Mouse (Mus musculus): ENCODE results near the gene Gm17409. TPM values are rescaled to one million over a fixed set of nuclear protein-coding genes. Genes with fewer than 3 reads are reported as not detected.

Gene Gm17409
- 0.15 TPM in 1 of 2 replicates, not detected in the other for polyA plus RNA-seq (2012; rRNA removed)

DNA sequence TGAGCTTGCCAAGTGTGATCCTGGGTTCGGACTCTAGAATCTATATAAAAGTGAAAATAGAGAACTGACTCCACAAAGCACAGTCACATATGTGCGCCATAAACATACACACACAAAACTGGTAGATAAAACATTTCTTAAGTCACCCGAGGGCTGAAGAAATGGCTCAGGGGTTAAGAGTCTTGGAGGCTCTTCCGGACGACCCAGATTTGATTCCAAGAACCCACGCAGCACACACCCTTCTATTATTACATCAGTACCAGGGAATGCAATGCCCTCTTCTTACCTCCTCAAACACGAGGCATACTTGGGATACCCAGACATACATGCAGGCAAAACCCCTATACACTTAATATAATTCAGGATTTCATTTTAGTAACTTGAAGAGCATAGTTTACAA is at the start of gene Gm17409:
Gene Gm17409 (plus strand): TSS at position 301 of the 400 bp plus-strand sequence.
- H3K36me3 ChIP-seq (ENCODE audit: control insufficient read depth, insufficient read depth, low read length), result no peaks in the 10 kb centered on the region
- no peak within 1 kb of the TSS for H3K4me3 ChIP-seq (ENCODE audit: control insufficient read depth, low read depth, low read length)
- TF ChIP-seq POLR2A (IDR thresholded peaks at IDR 0.05; ENCODE audit: control insufficient read depth, low read depth, low read length) (no peak), CTCF (IDR thresholded peaks at IDR 0.05; ENCODE audit: control insufficient read depth, insufficient read depth, insufficient replicate concordance, low read depth, low read length) (no peak)
- no peaks in the 10 kb centered on the region for H3K27me3 ChIP-seq (ENCODE audit: control insufficient read depth, insufficient read depth, low read length)
- no peak within 1 kb of the TSS for H3K27ac ChIP-seq (ENCODE audit: control insufficient read depth, insufficient read depth, low read depth, low read length)
- H3K4me1 ChIP-seq (ENCODE audit: control insufficient read depth, insufficient read depth, low read length), result no peaks in the 10 kb centered on the region

DNA sequence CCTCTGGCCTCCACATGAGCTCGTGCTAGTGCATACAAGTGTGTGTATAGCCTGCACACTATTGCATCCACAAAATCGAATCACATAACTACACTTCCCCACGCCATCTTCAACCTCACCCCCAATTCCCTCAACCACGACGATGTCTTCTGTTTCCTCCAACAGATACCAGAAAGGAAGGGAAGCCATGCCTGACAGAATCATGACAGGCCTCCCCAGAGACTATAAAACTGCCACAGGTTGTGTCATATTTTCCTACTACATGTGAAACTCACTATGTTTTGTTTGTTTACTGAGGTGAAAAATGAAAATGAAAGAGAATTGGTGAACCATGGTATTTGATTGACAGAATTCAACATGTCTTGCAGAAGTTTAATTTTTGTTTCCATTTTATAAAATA is 46.6 kb upstream of the Gm17409 start:
- Histone ChIP-seq H3K27ac (ENCODE audit: control insufficient read depth, insufficient read depth, low read depth, low read length) (no peak overlapping the region), H3K4me1 (ENCODE audit: control insufficient read depth, insufficient read depth, low read length) (no peaks in the 10 kb centered on the region), H3K4me3 (ENCODE audit: control insufficient read depth, low read depth, low read length) (no peak overlapping the region), H3K36me3 (ENCODE audit: control insufficient read depth, insufficient read depth, low read length) (no peaks in the 10 kb centered on the region), H3K27me3 (ENCODE audit: control insufficient read depth, insufficient read depth, low read length) (no peaks in the 10 kb centered on the region)
- TF ChIP-seq POLR2A (IDR thresholded peaks at IDR 0.05; ENCODE audit: control insufficient read depth, low read depth, low read length), result no peak
- TF ChIP-seq CTCF (IDR thresholded peaks at IDR 0.05; ENCODE audit: control insufficient read depth, insufficient read depth, insufficient replicate concordance, low read depth, low read length), result no peak

DNA sequence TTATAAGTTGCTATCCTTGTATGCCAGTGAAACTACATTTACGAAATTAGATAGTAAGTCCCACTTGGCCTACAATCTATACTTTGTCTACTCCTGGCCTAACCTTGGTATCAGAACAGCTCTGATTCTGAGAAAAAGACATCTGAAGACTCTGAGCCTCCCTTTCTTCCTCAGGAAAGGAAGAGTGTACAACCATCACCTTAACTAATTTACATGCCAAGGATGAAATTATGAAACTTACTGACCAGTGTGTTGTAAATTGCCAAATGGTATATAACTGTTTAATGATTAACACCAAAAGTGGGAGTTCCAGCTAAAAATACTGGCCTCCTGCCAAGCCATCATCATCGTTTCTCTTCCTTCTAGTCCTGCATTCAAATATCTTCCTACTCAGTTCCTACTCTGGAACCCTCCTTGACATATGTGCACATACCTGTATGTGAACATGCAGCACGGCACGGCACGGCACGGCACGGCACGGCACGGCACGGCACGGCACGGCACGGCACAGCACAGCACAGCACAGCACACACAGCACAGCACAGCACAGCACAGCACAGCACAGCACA is 44.4 kb upstream of the Gm17409 start:
- H3K4me3 ChIP-seq (ENCODE audit: control insufficient read depth, low read depth, low read length), result no peak overlapping the region
- H3K27me3 ChIP-seq (ENCODE audit: control insufficient read depth, insufficient read depth, low read length), result no peaks in the 10 kb centered on the region
- H3K27ac ChIP-seq (ENCODE audit: control insufficient read depth, insufficient read depth, low read depth, low read length), result no peak overlapping the region
- no peaks in the 10 kb centered on the region for H3K36me3 ChIP-seq (ENCODE audit: control insufficient read depth, insufficient read depth, low read length)
- H3K4me1 ChIP-seq (ENCODE audit: control insufficient read depth, insufficient read depth, low read length), result no peaks in the 10 kb centered on the region
- TF ChIP-seq POLR2A (IDR thresholded peaks at IDR 0.05; ENCODE audit: control insufficient read depth, low read depth, low read length), result no peak
- TF ChIP-seq CTCF (IDR thresholded peaks at IDR 0.05; ENCODE audit: control insufficient read depth, insufficient read depth, insufficient replicate concordance, low read depth, low read length), result no peak

DNA sequence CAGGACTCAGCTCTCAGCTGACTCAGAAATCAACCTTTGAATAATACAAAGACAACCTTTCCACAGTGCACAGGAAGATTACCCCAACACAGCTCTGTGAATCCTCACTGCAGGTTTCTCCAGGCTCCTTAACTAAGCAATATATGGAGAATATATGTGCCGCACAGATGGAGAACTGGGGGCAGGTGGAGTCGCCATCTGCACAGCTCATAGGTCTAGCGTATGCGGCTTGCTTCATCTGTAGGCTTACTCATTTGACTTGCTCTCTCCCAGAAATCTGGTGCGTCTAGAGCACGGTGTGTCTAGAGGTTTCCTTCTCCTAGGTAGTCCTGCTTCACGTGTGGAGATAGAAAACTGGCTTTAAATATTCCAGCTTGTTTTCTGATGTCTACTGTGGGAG is 37.7 kb upstream of the Gm17409 start:
- Histone ChIP-seq H3K4me3 (ENCODE audit: control insufficient read depth, low read depth, low read length) (no peak overlapping the region), H3K27ac (ENCODE audit: control insufficient read depth, insufficient read depth, low read depth, low read length) (no peak overlapping the region), H3K4me1 (ENCODE audit: control insufficient read depth, insufficient read depth, low read length) (no peaks in the 10 kb centered on the region), H3K27me3 (ENCODE audit: control insufficient read depth, insufficient read depth, low read length) (no peaks in the 10 kb centered on the region), H3K36me3 (ENCODE audit: control insufficient read depth, insufficient read depth, low read length) (no peaks in the 10 kb centered on the region)
- no peak for TF ChIP-seq POLR2A (IDR thresholded peaks at IDR 0.05; ENCODE audit: control insufficient read depth, low read depth, low read length)
- no peak for TF ChIP-seq CTCF (IDR thresholded peaks at IDR 0.05; ENCODE audit: control insufficient read depth, insufficient read depth, insufficient replicate concordance, low read depth, low read length)

DNA sequence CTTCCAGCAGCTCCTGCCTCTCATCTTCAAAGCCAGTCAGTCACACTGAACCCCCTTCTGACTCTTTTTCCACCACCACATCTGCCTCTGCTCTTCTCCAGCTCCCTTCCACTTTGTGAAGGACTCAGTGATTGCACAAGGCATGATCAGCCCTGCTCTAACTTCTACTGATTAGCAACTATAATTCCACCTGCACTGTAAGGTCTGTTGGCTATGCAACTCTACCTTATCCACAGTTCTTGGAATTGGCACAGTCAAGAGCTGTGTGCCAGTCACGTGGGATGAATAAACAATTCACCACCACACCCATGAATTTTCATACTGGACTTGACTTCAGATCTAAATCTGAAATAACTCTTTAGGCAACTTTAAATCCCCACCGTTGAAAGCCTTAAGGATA is 36.6 kb upstream of the Gm17409 start:
- Histone ChIP-seq H3K27me3 (ENCODE audit: control insufficient read depth, insufficient read depth, low read length) (no peaks in the 10 kb centered on the region), H3K36me3 (ENCODE audit: control insufficient read depth, insufficient read depth, low read length) (no peaks in the 10 kb centered on the region), H3K27ac (ENCODE audit: control insufficient read depth, insufficient read depth, low read depth, low read length) (no peak overlapping the region), H3K4me3 (ENCODE audit: control insufficient read depth, low read depth, low read length) (no peak overlapping the region), H3K4me1 (ENCODE audit: control insufficient read depth, insufficient read depth, low read length) (no peaks in the 10 kb centered on the region)
- TF ChIP-seq CTCF (IDR thresholded peaks at IDR 0.05; ENCODE audit: control insufficient read depth, insufficient read depth, insufficient replicate concordance, low read depth, low read length) (no peak), POLR2A (IDR thresholded peaks at IDR 0.05; ENCODE audit: control insufficient read depth, low read depth, low read length) (no peak)

DNA sequence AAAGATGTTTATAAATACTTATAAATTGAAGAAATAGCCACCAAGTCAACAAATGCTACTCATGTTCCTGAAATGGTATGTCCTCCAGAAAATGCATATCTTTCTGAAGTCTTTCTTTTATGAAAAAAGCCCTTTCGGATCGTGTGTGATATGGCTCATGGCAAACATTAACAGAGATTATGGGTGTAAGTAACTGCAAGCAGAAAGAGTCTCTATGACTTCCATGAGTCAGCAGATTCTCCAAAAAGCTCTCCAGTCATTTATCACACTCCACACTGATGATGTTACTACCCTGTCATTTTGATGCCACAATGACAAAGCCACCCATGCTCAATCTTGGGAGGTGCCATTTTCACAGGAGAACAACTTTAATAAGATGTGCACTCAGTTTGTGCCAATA is 35.5 kb upstream of the Gm17409 start:
- Histone ChIP-seq H3K4me1 (ENCODE audit: control insufficient read depth, insufficient read depth, low read length) (no peaks in the 10 kb centered on the region), H3K27ac (ENCODE audit: control insufficient read depth, insufficient read depth, low read depth, low read length) (no peak overlapping the region), H3K36me3 (ENCODE audit: control insufficient read depth, insufficient read depth, low read length) (no peaks in the 10 kb centered on the region), H3K27me3 (ENCODE audit: control insufficient read depth, insufficient read depth, low read length) (no peaks in the 10 kb centered on the region), H3K4me3 (ENCODE audit: control insufficient read depth, low read depth, low read length) (no peak overlapping the region)
- TF ChIP-seq CTCF (IDR thresholded peaks at IDR 0.05; ENCODE audit: control insufficient read depth, insufficient read depth, insufficient replicate concordance, low read depth, low read length) (no peak), POLR2A (IDR thresholded peaks at IDR 0.05; ENCODE audit: control insufficient read depth, low read depth, low read length) (no peak)

DNA sequence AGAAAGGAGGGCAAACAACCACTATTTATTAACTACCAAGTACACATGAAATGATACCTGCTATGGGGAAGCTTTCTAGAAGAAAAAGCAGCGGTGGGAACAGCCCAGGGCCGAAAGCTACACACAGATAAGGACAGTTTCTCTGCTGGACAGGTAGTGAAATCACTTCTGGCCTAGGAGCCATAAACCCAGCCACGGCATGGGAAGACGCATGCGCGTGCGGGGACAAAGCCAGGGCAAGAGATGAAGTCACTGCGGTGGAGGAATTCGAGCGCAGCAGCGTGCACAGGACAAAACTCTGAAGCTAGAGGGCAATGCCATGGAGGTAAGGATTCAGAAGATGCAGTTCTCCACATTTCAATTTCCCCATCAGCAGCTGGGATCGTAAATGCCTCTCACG is 34.4 kb upstream of the Gm17409 start:
- Histone ChIP-seq H3K4me3 (ENCODE audit: control insufficient read depth, low read depth, low read length) (no peak overlapping the region), H3K36me3 (ENCODE audit: control insufficient read depth, insufficient read depth, low read length) (no peaks in the 10 kb centered on the region), H3K4me1 (ENCODE audit: control insufficient read depth, insufficient read depth, low read length) (no peaks in the 10 kb centered on the region), H3K27me3 (ENCODE audit: control insufficient read depth, insufficient read depth, low read length) (no peaks in the 10 kb centered on the region), H3K27ac (ENCODE audit: control insufficient read depth, insufficient read depth, low read depth, low read length) (no peak overlapping the region)
- no peak for TF ChIP-seq POLR2A (IDR thresholded peaks at IDR 0.05; ENCODE audit: control insufficient read depth, low read depth, low read length)

DNA sequence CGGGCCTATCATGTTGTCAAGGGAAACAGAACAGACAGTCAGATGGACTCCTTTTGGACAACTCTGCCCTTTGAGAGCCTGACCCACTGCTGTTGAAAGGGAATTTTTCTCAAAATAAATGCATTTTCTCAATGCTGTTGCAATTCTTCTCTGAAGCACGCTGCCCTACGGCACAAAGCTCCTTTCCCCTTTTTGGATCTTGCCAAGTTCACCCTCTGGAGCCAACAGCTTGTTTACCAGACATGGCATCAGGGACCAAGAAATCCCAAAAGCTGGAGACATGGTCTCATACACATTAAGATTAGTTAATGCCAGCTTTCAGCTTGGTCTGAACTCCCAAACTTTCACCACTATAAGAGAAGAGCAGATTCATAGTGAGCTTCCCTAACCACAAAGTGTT is 33.0 kb upstream of the Gm17409 start:
- Histone ChIP-seq H3K27ac (ENCODE audit: control insufficient read depth, insufficient read depth, low read depth, low read length) (no peak overlapping the region), H3K27me3 (ENCODE audit: control insufficient read depth, insufficient read depth, low read length) (no peaks in the 10 kb centered on the region), H3K36me3 (ENCODE audit: control insufficient read depth, insufficient read depth, low read length) (no peaks in the 10 kb centered on the region), H3K4me1 (ENCODE audit: control insufficient read depth, insufficient read depth, low read length) (no peaks in the 10 kb centered on the region), H3K4me3 (ENCODE audit: control insufficient read depth, low read depth, low read length) (no peak overlapping the region)
- no peak for TF ChIP-seq CTCF (IDR thresholded peaks at IDR 0.05; ENCODE audit: control insufficient read depth, insufficient read depth, insufficient replicate concordance, low read depth, low read length)
- no peak for TF ChIP-seq POLR2A (IDR thresholded peaks at IDR 0.05; ENCODE audit: control insufficient read depth, low read depth, low read length)
